Mouse (Mus musculus) 3T3-L1 (cell line): ENCODE measurements at regions not wholly inside any gene's neighbourhood (a gene's known extent, or its start where the extent isn't known, plus 50 kb on each side); places are given as distances from the start of the nearest gene placed in this dataset.
"Not testable (repeated sequence)": the region's sequence is repeated elsewhere in the genome, so short reads cannot be mapped to it uniquely, and the experiment has no call there.

ENCODE experiments used
- DNase-seq: peaks from one replicate; pipeline ENCODE4 v3.0.0-alpha.2; 2015; ENCODE audit warnings: low read depth, low spot score

DNA sequence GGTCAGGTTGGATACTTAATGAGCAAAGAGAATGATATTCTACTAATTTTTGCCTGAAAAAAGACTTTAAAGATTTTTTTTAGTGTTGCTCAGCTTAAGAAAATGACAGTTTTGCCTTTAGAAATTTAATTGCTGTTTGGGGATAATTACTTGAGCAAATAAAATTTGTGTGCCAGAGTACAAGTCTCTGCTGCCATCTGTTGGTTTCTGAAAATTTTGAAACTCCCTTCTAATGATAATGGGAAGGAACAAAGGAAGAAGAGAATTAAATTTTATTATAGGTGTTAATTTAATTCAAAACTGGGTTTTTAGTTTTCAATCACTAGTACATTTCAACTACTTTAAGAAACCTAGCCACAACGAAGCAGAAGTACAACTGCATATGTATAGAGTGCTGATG, 94.1 kb downstream of the Gm17521 start:
- no peak for DNase-seq

GRCm38 (mm10) chrX:122892682-122893081, 136.8 kb downstream of the Gm17521 start:
- no peak for DNase-seq

- no peak for DNase-seq
Observed at GRCm38 (mm10) chrX:122854453-122854852, 175.0 kb downstream of the Gm17521 start.

GRCm38 (mm10) chrX:122831222-122831621, 198.2 kb downstream of the Gm17521 start:
- DNase-seq: not testable (repeated sequence)

- peak; percentile 17 for DNase-seq
Observed at GRCm38 (mm10) chrX:122826035-122826434, 203.4 kb downstream of the Gm17521 start.
